Mouse (Mus musculus) MEL (cell line): ENCODE measurements around the gene Slc4a3.

ENCODE experiments used
- CTCF ChIP-seq, 3 experiments: IDR thresholded peaks in 2 of 3; conservative IDR thresholded peaks in 1 of 3; 2 replicates each; pipeline ENCODE4 v1.5.1; 2011 to 2012; ENCODE audit warnings: low read length in 3 of 3, low read depth in 2 of 3, mild to moderate bottlenecking in 2 of 3, improper control_type of control experiment in 1 of 3, inconsistent platforms in 1 of 3, mixed read lengths in 1 of 3, moderate library complexity in 1 of 3; ENCODE audit not compliant: control insufficient read depth in 1 of 3, insufficient read depth in 1 of 3, poor library complexity in 1 of 3, severe bottlenecking in 1 of 3
- E2F4 ChIP-seq: IDR thresholded peaks from 2 replicates; pipeline ENCODE4 v1.6.1; 2011; ENCODE audit warnings: low read depth, low read length, improper control_type of control experiment, borderline replicate concordance
- HCFC1 ChIP-seq: IDR thresholded peaks from 2 replicates; pipeline ENCODE4 v1.6.1; 2012; ENCODE audit warnings: low read depth, mild to moderate bottlenecking, inconsistent platforms, low read length, improper control_type of control experiment, moderate library complexity
- JUND ChIP-seq: IDR thresholded peaks from 2 replicates; pipeline ENCODE4 v1.6.1; 2011; ENCODE audit warnings: low read depth, mild to moderate bottlenecking, improper control_type of control experiment, low read length
- MAFK ChIP-seq: IDR thresholded peaks from 2 replicates; pipeline ENCODE4 v1.6.1; 2011; ENCODE audit warnings: low read depth, mild to moderate bottlenecking, low read length, improper control_type of control experiment, borderline replicate concordance
- MAZ ChIP-seq: IDR thresholded peaks from 2 replicates; pipeline ENCODE4 v1.6.1; 2012; ENCODE audit warnings: low read depth, mild to moderate bottlenecking, inconsistent platforms, low read length, improper control_type of control experiment
- MEF2A ChIP-seq: IDR thresholded peaks from 2 replicates; pipeline ENCODE4 v1.6.1; 2014; ENCODE audit warnings: low read depth, mild to moderate bottlenecking, inconsistent platforms, low read length, improper control_type of control experiment; ENCODE audit not compliant: poor library complexity, insufficient replicate concordance, severe bottlenecking; ENCODE audit errors: extremely low read depth
- POLR2A ChIP-seq, 2 experiments: IDR thresholded peaks; 2 replicates each; pipeline ENCODE4 v1.6.1; 2011 to 2012; ENCODE audit warnings: low read length in 2 of 2, mild to moderate bottlenecking in 2 of 2, control low read depth in 1 of 2, improper control_type of control experiment in 1 of 2, low read depth in 1 of 2, moderate library complexity in 1 of 2; ENCODE audit not compliant: control insufficient read depth in 1 of 2, insufficient read depth in 1 of 2, poor library complexity in 1 of 2
- POLR2AphosphoS2 ChIP-seq: IDR thresholded peaks from 2 replicates; pipeline ENCODE4 v1.6.1; 2011; ENCODE audit warnings: low read length, improper control_type of control experiment
- RAD21 ChIP-seq: IDR thresholded peaks from 2 replicates; pipeline ENCODE4 v1.6.1; 2011; ENCODE audit warnings: mild to moderate bottlenecking, low read depth, low read length, improper control_type of control experiment
- RCOR1 ChIP-seq: IDR thresholded peaks from 2 replicates; pipeline ENCODE4 v1.6.1; 2012; ENCODE audit warnings: low read depth, mild to moderate bottlenecking, inconsistent platforms, low read length, improper control_type of control experiment
- TAL1 ChIP-seq: IDR thresholded peaks from 2 replicates; pipeline ENCODE4 v1.6.1; 2012; ENCODE audit warnings: mild to moderate bottlenecking, inconsistent platforms, low read length, moderate library complexity, mixed read lengths
- TCF12 ChIP-seq: IDR thresholded peaks from 2 replicates; pipeline ENCODE4 v1.6.1; 2014; ENCODE audit warnings: low read depth, mild to moderate bottlenecking, inconsistent platforms, low read length, improper control_type of control experiment, moderate library complexity
- ZNF384 ChIP-seq: IDR thresholded peaks from 2 replicates; pipeline ENCODE4 v1.6.1; 2012; ENCODE audit warnings: low read depth, mild to moderate bottlenecking, inconsistent platforms, low read length, improper control_type of control experiment

DNA sequence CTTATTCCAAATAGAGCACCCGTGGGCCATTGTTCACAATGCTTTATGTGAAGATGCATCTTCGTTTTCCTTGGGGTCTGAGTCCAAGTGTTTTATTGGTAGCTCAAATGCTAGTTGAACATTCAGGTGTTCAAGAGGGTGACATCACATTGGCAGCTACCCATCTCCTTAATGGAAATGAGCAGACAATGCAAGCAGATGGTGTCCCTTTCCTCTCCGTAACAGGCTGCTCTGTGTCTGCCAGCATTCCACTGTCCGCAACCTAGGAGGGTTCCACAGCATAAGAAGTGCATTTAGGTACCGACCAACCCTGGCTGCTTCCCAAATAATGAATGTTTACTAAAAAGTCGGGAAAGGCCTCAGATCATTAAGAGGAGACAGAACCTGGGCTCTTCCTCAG is 26.7 kb downstream of the Slc4a3 start:
- no peak for TF ChIP-seq POLR2A (IDR thresholded peaks at IDR 0.05; ENCODE audit: control insufficient read depth in 1 of 2, insufficient read depth in 1 of 2, low read depth in 1 of 2, low read length in 2 of 2, poor library complexity in 1 of 2)
- no peak for TF ChIP-seq ZNF384
- TF ChIP-seq TAL1, result no peak
- TF ChIP-seq MAZ, result no peak
- TF ChIP-seq RAD21, result no peak
- TF ChIP-seq CTCF (IDR thresholded peaks at IDR 0.05 in 2 of 3, conservative IDR thresholded peaks at IDR 0.05 in 1 of 3; ENCODE audit: control insufficient read depth in 1 of 3, insufficient read depth in 1 of 3, low read depth in 2 of 3, low read length in 3 of 3, poor library complexity in 1 of 3, severe bottlenecking in 1 of 3), result no peak
- TF ChIP-seq MEF2A, result no peak
- TF ChIP-seq JUND, result no peak
- no peak for TF ChIP-seq TCF12
- TF ChIP-seq RCOR1, result no peak
- TF ChIP-seq HCFC1, result no peak
- TF ChIP-seq POLR2AphosphoS2, result no peak
- TF ChIP-seq E2F4, result no peak
- TF ChIP-seq MAFK, result no peak
